Mouse (Mus musculus) liver, postnatal 0 days (tissue): ENCODE results near the gene Nhp2. TPM values are rescaled to one million over a fixed set of nuclear protein-coding genes. Genes with fewer than 3 reads are reported as not detected.

Experiments
- ATAC-seq: fragments of 200-750 bp; cut with Nextera tagmentation; 2 replicates; pipeline ENCODE4 v1.8.0; 2017; ENCODE audit warnings: mild to moderate bottlenecking, moderate library complexity
- DNase-seq: peaks from one replicate; pipeline ENCODE4 v3.0.0-alpha.2; 2016
- H3K27ac ChIP-seq: fragments of 300-500 bp; sonication (generic); 2 replicates; pipeline ENCODE4 v1.5.1; 2014; ENCODE audit warnings: antibody characterized with exemption, moderate library complexity, mild to moderate bottlenecking, low read depth
- H3K27me3 ChIP-seq: fragments of 300-500 bp; sonication (generic); 2 replicates; pipeline ENCODE4 v1.6.1; 2014; ENCODE audit warnings: low read length, control low read depth, mixed read lengths; ENCODE audit not compliant: insufficient read depth
- H3K36me3 ChIP-seq: fragments of 300-500 bp; sonication (generic); replicated peaks from 2 replicates; pipeline ENCODE4 v1.6.1; 2014; ENCODE audit warnings: mild to moderate bottlenecking, control low read depth, low read length, moderate library complexity, mixed read lengths; ENCODE audit not compliant: insufficient read depth
- H3K4me1 ChIP-seq: fragments of 300-500 bp; sonication (generic); 2 replicates; pipeline ENCODE4 v1.6.1; 2014; ENCODE audit warnings: antibody characterized with exemption, mild to moderate bottlenecking, control low read depth; ENCODE audit not compliant: insufficient read depth
- H3K4me2 ChIP-seq: fragments of 300-500 bp; sonication (generic); 2 replicates; pipeline ENCODE4 v1.6.1; 2014; ENCODE audit warnings: low read depth, mild to moderate bottlenecking, low read length, moderate library complexity, mixed read lengths
- H3K4me3 ChIP-seq: fragments of 300-500 bp; sonication (generic); 2 replicates; pipeline ENCODE4 v1.5.1; 2014; ENCODE audit warnings: low read depth, low read length
- H3K9ac ChIP-seq: fragments of 300-500 bp; sonication (generic); replicated peaks from 2 replicates; pipeline ENCODE4 v1.6.1; 2014; ENCODE audit warnings: mild to moderate bottlenecking, moderate library complexity
- H3K9me3 ChIP-seq: fragments of 300-500 bp; sonication (generic); 2 replicates; pipeline ENCODE4 v1.6.1; 2016; ENCODE audit warnings: mild to moderate bottlenecking, control low read depth, low read length, mixed read lengths
- CTCF ChIP-seq: sonication (generic); IDR thresholded peaks from 2 replicates; pipeline ENCODE4 v1.5.1; 2016; ENCODE audit warnings: antibody characterized with exemption, low read depth
- EP300 ChIP-seq: IDR thresholded peaks from 2 replicates; pipeline ENCODE4 v1.6.1; 2016; ENCODE audit warnings: antibody characterized with exemption, low read depth, mild to moderate bottlenecking
- WGBS: fragments of 180-500 bp; shearing (Covaris S2); extraction: QIAGEN DNeasy Blood & Tissue Kit; methylation state at CpG from one replicate; pipeline ENCODE4 v1.1.7; 2014; ENCODE audit not compliant: insufficient replicate concordance; 5-methylcytosine and 5-hydroxymethylcytosine counted together
- polyA plus RNA-seq: library from polyadenylated mRNA; unstranded; fragments of >200 nt; fragmentation: Nextera tagmentation; extraction: Ambion mirVana; gene quantifications from 2 replicates; pipeline ENCODE4 v1.2.1, GENCODE M21; 2015

Gene Nhp2
- polyA plus RNA-seq, 1 experiment from 2014 or later, result 76.2 TPM

- peaks cover 8% of the 10 kb centered on the region; the same call in 1 of the 2 replicates for H3K36me3 ChIP-seq
- H3K4me3 ChIP-seq, result no peak overlapping the region
- 2% methylated on average over 4 of the region's 4 CpGs for WGBS
- no peaks in the 10 kb centered on the region for H3K27me3 ChIP-seq
- TF ChIP-seq EP300 (no peak), CTCF (peak; percentile 89)
- H3K27ac ChIP-seq, result no peak overlapping the region
- H3K9ac ChIP-seq, result no peak overlapping the region
- DNase-seq, result peak; percentile 74
- peaks cover 25% of the 10 kb centered on the region for H3K4me1 ChIP-seq
- H3K9me3 ChIP-seq, result no peaks in the 10 kb centered on the region
- no peak for ATAC-seq
- H3K4me2 ChIP-seq, result no peak overlapping the region
Observed at GRCm38 (mm10) chr11:51617693-51618092, 1.8 kb upstream of the Nhp2 start.

- Histone ChIP-seq H3K27ac (peak overlapping the region; percentile 36; the same call in 1 of the 2 replicates), H3K9ac (peak overlapping the region; percentile 93), H3K4me2 (peak overlapping the region; percentile 94), H3K36me3 (peaks cover 21% of the 10 kb centered on the region), H3K27me3 (no peaks in the 10 kb centered on the region), H3K4me3 (peak overlapping the region; percentile 81), H3K9me3 (no peaks in the 10 kb centered on the region), H3K4me1 (peaks cover 25% of the 10 kb centered on the region)
- 29% methylated on average over 8 of the region's 8 CpGs for WGBS
- peak; percentile 5; the same call in 1 of the 2 replicates for ATAC-seq
- no peak for DNase-seq
- TF ChIP-seq EP300, result no peak
- TF ChIP-seq CTCF, result no peak
Observed at GRCm38 (mm10) chr11:51618894-51619408, 584 bp upstream of the Nhp2 start.

GRCm38 (mm10) chr11:51620084-51620483 lies 549 bp downstream of the Nhp2 start:
- WGBS, result under 1% methylated on average over 11 of the region's 11 CpGs
- H3K27ac ChIP-seq, result peak overlapping the region; percentile 80
- H3K4me1 ChIP-seq, result peaks cover 19% of the 10 kb centered on the region

GRCm38 (mm10) chr11:51621776-51622175 lies 2.2 kb downstream of the Nhp2 start:
- no peak overlapping the region for H3K9ac ChIP-seq
- peaks cover 43% of the 10 kb centered on the region for H3K36me3 ChIP-seq
- no peaks in the 10 kb centered on the region for H3K27me3 ChIP-seq
- no peak overlapping the region for H3K4me2 ChIP-seq
- no peak overlapping the region for H3K4me3 ChIP-seq
- H3K27ac ChIP-seq, result no peak overlapping the region
- H3K9me3 ChIP-seq, result no peaks in the 10 kb centered on the region
- ATAC-seq, result no peak
- TF ChIP-seq EP300 (no peak), CTCF (no peak)
- no peak for DNase-seq
- H3K4me1 ChIP-seq, result peaks cover 11% of the 10 kb centered on the region; the same call in 1 of the 2 replicates
- 85% methylated on average over 2 of the region's 2 CpGs for WGBS

More at GRCm38 (mm10) chr11:51620084-51620483, 549 bp downstream of the Nhp2 start:
- ATAC-seq (no peak), DNase-seq (no peak)
- Histone ChIP-seq H3K27me3 (no peaks in the 10 kb centered on the region), H3K9ac (peak overlapping the region; percentile 93), H3K9me3 (no peaks in the 10 kb centered on the region), H3K36me3 (peaks cover 29% of the 10 kb centered on the region), H3K4me3 (peak overlapping the region; percentile 81), H3K4me2 (peak overlapping the region; percentile 94)
- TF ChIP-seq CTCF, result no peak
- no peak for TF ChIP-seq EP300

- 83% methylated on average over 7 of the region's 7 CpGs for WGBS
- Histone ChIP-seq H3K4me2 (no peak overlapping the region), H3K4me3 (no peak overlapping the region), H3K27ac (no peak overlapping the region), H3K9ac (no peak overlapping the region), H3K27me3 (no peaks in the 10 kb centered on the region), H3K4me1 (peaks cover 11% of the 10 kb centered on the region; the same call in 1 of the 2 replicates), H3K9me3 (no peaks in the 10 kb centered on the region), H3K36me3 (peaks cover 54% of the 10 kb centered on the region)
- no peak for DNase-seq
- TF ChIP-seq CTCF (no peak), EP300 (no peak)
- no peak for ATAC-seq
Observed at GRCm38 (mm10) chr11:51622971-51623491, 3.5 kb downstream of the Nhp2 start.

GRCm38 (mm10) chr11:51625187-51625820 lies 5.8 kb downstream of the Nhp2 start:
- peaks cover 7% of the 10 kb centered on the region; the same call in 1 of the 2 replicates for H3K4me1 ChIP-seq
- no peaks in the 10 kb centered on the region for H3K27me3 ChIP-seq
- peak; percentile 44; the same call in 1 of the 2 replicates for ATAC-seq
- no peak for DNase-seq
- H3K9ac ChIP-seq, result no peak overlapping the region
- no peak overlapping the region for H3K27ac ChIP-seq
- peaks cover 63% of the 10 kb centered on the region for H3K36me3 ChIP-seq
- WGBS, result 71% methylated on average over 5 of the region's 5 CpGs
- H3K9me3 ChIP-seq, result no peaks in the 10 kb centered on the region
- TF ChIP-seq CTCF, result no peak
- no peak for TF ChIP-seq EP300
- no peak overlapping the region for H3K4me3 ChIP-seq
- no peak overlapping the region for H3K4me2 ChIP-seq
